Mouse (Mus musculus): ENCODE data around the gene Vwa8.

- TF ChIP-seq POLR2A (IDR thresholded peaks at IDR 0.05; ENCODE audit: low read depth, low read length): no peak
- TF ChIP-seq MAFK (IDR thresholded peaks at IDR 0.05; ENCODE audit: insufficient replicate concordance, low read length): no peak
- no peak for TF ChIP-seq E2F4 (IDR thresholded peaks at IDR 0.05; ENCODE audit: insufficient replicate concordance, low read depth, low read length)
- TF ChIP-seq TBP (conservative IDR thresholded peaks at IDR 0.05; ENCODE audit: low read depth, low read length): no peak
- TF ChIP-seq CTCF (conservative IDR thresholded peaks at IDR 0.05 in 1 of 2, IDR thresholded peaks at IDR 0.05 in 1 of 2; ENCODE audit: low read depth in 2 of 2, low read length in 2 of 2): peak; percentile 18 to 26; a peak in 3 of 4 replicates
These were observed 290.3 kb downstream of the Vwa8 start for GRCm38 (mm10) chr14:79139096-79139651.

Data from CH12.LX (cell line).